In genomic region chr5:119625603-119626002, GRCm38 (mm10) we compare ENCODE assay signal across 15 mouse cellular contexts. TPM values are rescaled to one million over a fixed set of nuclear protein-coding genes. Genes with fewer than 3 reads are reported as not detected.
DNase-seq lines count a peak whose midpoint lies in the region; ATAC-seq and TF ChIP-seq lines count a peak whose summit lies in the region.
"Had no signal": no experiment of that assay in that cellular context is flagged by ENCODE, and none has a peak within 500 bp of the region (broad histone marks: within the 10 kb centered on the region; RNA-seq: fewer than 3 reads in every experiment).

No protein-coding gene starts in this region.

- no peak for ATAC-seq in hindbrain, postnatal 0 days
- no peak for ATAC-seq in hindbrain, embryonic 11.5 days (ENCODE audit: low FRiP score)
- no peak for ATAC-seq in midbrain, embryonic 14.5 days (ENCODE audit: low FRiP score, low TSS enrichment)
- ATAC-seq in midbrain, embryonic 15.5 days (replicated peaks) = no peak
- ATAC-seq: forebrain, embryonic 15.5 days had no signal

- no peaks in the 10 kb centered on the region for H3K36me3 ChIP-seq in hindbrain, postnatal 0 days (ENCODE audit: insufficient read depth, low read length)
- no peaks in the 10 kb centered on the region for H3K36me3 ChIP-seq in hindbrain, embryonic 11.5 days (ENCODE audit: control insufficient read depth, insufficient read depth, low read length)
- H3K36me3 ChIP-seq in midbrain, embryonic 14.5 days (ENCODE audit: control insufficient read depth, insufficient read depth, low read length) = no peaks in the 10 kb centered on the region
- no peaks in the 10 kb centered on the region for H3K36me3 ChIP-seq in midbrain, embryonic 15.5 days (replicated peaks)
- H3K36me3 ChIP-seq: forebrain, embryonic 15.5 days; heart, embryonic 10.5 days; hindbrain, embryonic 13.5 days had no signal

- H3K9ac ChIP-seq in hindbrain, postnatal 0 days (replicated peaks; ENCODE audit: low read length) = no peak overlapping the region
- no peak overlapping the region for H3K9ac ChIP-seq in hindbrain, embryonic 11.5 days (ENCODE audit: low read depth, low read length)
- H3K9ac ChIP-seq in midbrain, embryonic 14.5 days (replicated peaks; ENCODE audit: low read length) = no peak overlapping the region
- no peak overlapping the region for H3K9ac ChIP-seq in midbrain, embryonic 15.5 days
- H3K9ac ChIP-seq: forebrain, embryonic 15.5 days; hindbrain, embryonic 13.5 days had no signal

- H3K27me3 ChIP-seq in hindbrain, postnatal 0 days (ENCODE audit: insufficient read depth, low read length) = peaks cover 31% of the 10 kb centered on the region
- H3K27me3 ChIP-seq in hindbrain, embryonic 11.5 days (ENCODE audit: control insufficient read depth, insufficient read depth, low read length) = peaks cover 46% of the 10 kb centered on the region
- peaks cover 35% of the 10 kb centered on the region for H3K27me3 ChIP-seq in midbrain, embryonic 14.5 days (ENCODE audit: control insufficient read depth, insufficient read depth, low read length)
- H3K27me3 ChIP-seq in midbrain, embryonic 15.5 days (replicated peaks) = peaks cover 34% of the 10 kb centered on the region
- H3K27me3 ChIP-seq: CH12.LX had no signal

- TF ChIP-seq POLR2A in cortical plate, adult 2 months (IDR thresholded peaks at IDR 0.05; ENCODE audit: extremely low read depth, insufficient read depth, low read length) = no peak

- TF ChIP-seq CTCF in hindbrain, postnatal 0 days (IDR thresholded peaks at IDR 0.05; ENCODE audit: low read depth) = no peak
- no peak for TF ChIP-seq CTCF in cortical plate, adult 2 months (IDR thresholded peaks at IDR 0.05; ENCODE audit: extremely low read depth, insufficient read depth, low read length)
- no peak for TF ChIP-seq CTCF in layer of hippocampus, adult 2 months (conservative IDR thresholded peaks at IDR 0.05)

- DNase-seq in hindbrain, postnatal 0 days (ENCODE audit: low spot score) = peak; percentile 25
- no peak for DNase-seq in hindbrain, embryonic 11.5 days (ENCODE audit: low spot score)
- peak; percentile 54 for DNase-seq in midbrain, embryonic 14.5 days
- peak; percentile 42 for DNase-seq in mesoderm, embryonic 11.5 days (ENCODE audit: low read depth, low spot score)
- no peak for DNase-seq in layer of hippocampus, adult 2 months (ENCODE audit: low spot score in 2 of 2)
- DNase-seq: kidney, postnatal 36 days; retina, postnatal 1 day; thymus, postnatal 14 days had no signal

- no peak overlapping the region for H3K4me2 ChIP-seq in hindbrain, postnatal 0 days (ENCODE audit: low read depth, low read length)
- H3K4me2 ChIP-seq in hindbrain, embryonic 11.5 days (replicated peaks; ENCODE audit: low read depth, low read length) = no peak overlapping the region
- H3K4me2 ChIP-seq in midbrain, embryonic 14.5 days (ENCODE audit: low read length) = no peak overlapping the region
- H3K4me2 ChIP-seq in midbrain, embryonic 15.5 days = no peak overlapping the region
- H3K4me2 ChIP-seq: forebrain, embryonic 15.5 days; hindbrain, embryonic 13.5 days had no signal

- no peaks in the 10 kb centered on the region for H3K9me3 ChIP-seq in hindbrain, postnatal 0 days (ENCODE audit: low read length)
- no peaks in the 10 kb centered on the region for H3K9me3 ChIP-seq in hindbrain, embryonic 11.5 days (ENCODE audit: control insufficient read depth, low read length)
- no peaks in the 10 kb centered on the region for H3K9me3 ChIP-seq in midbrain, embryonic 14.5 days (ENCODE audit: control insufficient read depth, low read length)
- no peaks in the 10 kb centered on the region for H3K9me3 ChIP-seq in midbrain, embryonic 15.5 days
- H3K9me3 ChIP-seq: forebrain, embryonic 15.5 days; heart, embryonic 10.5 days; hindbrain, embryonic 13.5 days; megakaryocyte, embryonic 14.5 days had no signal

- no peak overlapping the region for H3K27ac ChIP-seq in hindbrain, postnatal 0 days
- no peak overlapping the region for H3K27ac ChIP-seq in hindbrain, embryonic 11.5 days (ENCODE audit: low read depth, low read length)
- H3K27ac ChIP-seq in midbrain, embryonic 14.5 days (replicated peaks; ENCODE audit: low read depth, low read length) = no peak overlapping the region
- H3K27ac ChIP-seq in midbrain, embryonic 15.5 days = no peak overlapping the region
- 0 out of 2 replicates have a peak overlapping the region, but pooled peaks have one; percentile 29 for H3K27ac ChIP-seq in cortical plate, adult 2 months (ENCODE audit: insufficient read depth, low read length)
- H3K27ac ChIP-seq in layer of hippocampus, adult 2 months = no peak overlapping the region
- H3K27ac ChIP-seq: forebrain, embryonic 15.5 days; hindbrain, embryonic 13.5 days had no signal

- no peak overlapping the region for H3K4me3 ChIP-seq in hindbrain, postnatal 0 days (ENCODE audit: low read length)
- H3K4me3 ChIP-seq in hindbrain, embryonic 11.5 days (ENCODE audit: low read depth, low read length) = no peak overlapping the region
- no peak overlapping the region for H3K4me3 ChIP-seq in midbrain, embryonic 14.5 days (replicated peaks; ENCODE audit: low read depth, low read length)
- no peak overlapping the region for H3K4me3 ChIP-seq in midbrain, embryonic 15.5 days
- H3K4me3 ChIP-seq in cortical plate, adult 2 months (ENCODE audit: insufficient read depth, low read length) = no peak overlapping the region
- no peak overlapping the region for H3K4me3 ChIP-seq in layer of hippocampus, adult 2 months
- H3K4me3 ChIP-seq: forebrain, embryonic 15.5 days; hindbrain, embryonic 13.5 days; megakaryocyte, embryonic 14.5 days had no signal

- H3K4me1 ChIP-seq in hindbrain, postnatal 0 days (ENCODE audit: insufficient read depth, low read length) = 0 out of 2 replicates have a peak, but pooled peaks cover 8% of the 10 kb centered on the region
- peaks cover 4% of the 10 kb centered on the region; the same call in 1 of the 2 replicates for H3K4me1 ChIP-seq in hindbrain, embryonic 11.5 days (replicated peaks; ENCODE audit: control insufficient read depth, insufficient read depth, low read length)
- peaks cover 8% of the 10 kb centered on the region; the same call in 1 of the 2 replicates for H3K4me1 ChIP-seq in midbrain, embryonic 14.5 days (ENCODE audit: control insufficient read depth, insufficient read depth, low read length)
- H3K4me1 ChIP-seq in midbrain, embryonic 15.5 days = peaks cover 11% of the 10 kb centered on the region
- H3K4me1 ChIP-seq in cortical plate, adult 2 months (ENCODE audit: control insufficient read depth, insufficient read depth, low read length) = no peaks in the 10 kb centered on the region
- H3K4me1 ChIP-seq: megakaryocyte, embryonic 14.5 days had no signal

- WGBS in hindbrain, postnatal 0 days = 3% methylated on average over 13 of the region's 13 CpGs
- 1% methylated on average over 13 of the region's 13 CpGs for WGBS in hindbrain, embryonic 11.5 days
- WGBS in midbrain, embryonic 14.5 days = 2% methylated on average over 13 of the region's 13 CpGs
- 4% methylated on average over 13 of the region's 13 CpGs for WGBS in midbrain, embryonic 15.5 days

RNA-seq across cellular contexts. Expression of gene Tbx3, which starts 44.9 kb away (rescaled TPM):
- 1.3 and 6.7 TPM in 2 replicates for total RNA-seq in hindbrain, postnatal 0 days (2014; rRNA removed)
- 2.4 and 2.9 TPM in 2 replicates for polyA plus RNA-seq in hindbrain, postnatal 0 days (2015; fragmentation: Nextera tagmentation; extraction: Ambion mirVana)
- 5.1 and 9.0 TPM in 2 replicates for polyA plus RNA-seq in hindbrain, embryonic 11.5 days (2014; fragmentation: Nextera tagmentation; extraction: Ambion mirVana)
- polyA plus RNA-seq in midbrain, embryonic 14.5 days (2014; fragmentation: Nextera tagmentation; extraction: Ambion mirVana) = 0.39 and 2.4 TPM in 2 replicates
- 2.9 and 4.7 TPM in 2 replicates for polyA plus RNA-seq in midbrain, embryonic 15.5 days (2015; fragmentation: Nextera tagmentation; extraction: Ambion mirVana)
- 1.8 and 1.9 TPM in 2 replicates for polyA plus RNA-seq in cortical plate, adult 2 months (2012; rRNA removed)
- total RNA-seq in layer of hippocampus, adult 2 months (2021) = 1 to 10 TPM; 3.5 to 3.6 TPM
- total RNA-seq: CH12.LX had no signal

Comparison
In these comparisons a context has a peak if more than half of its experiments do, and no peak if none do; other contexts are left out.
1. DNase-seq: peak in hindbrain, postnatal 0 days (single experiment), midbrain, embryonic 14.5 days (single experiment) and mesoderm, embryonic 11.5 days (single experiment); none in hindbrain, embryonic 11.5 days (single experiment) and layer of hippocampus, adult 2 months (0 of 2).